Mouse (Mus musculus) midbrain, embryonic 13.5 days (tissue): ENCODE measurements around the gene Rps6ka1. TPM values are rescaled to one million over a fixed set of nuclear protein-coding genes. Genes with fewer than 3 reads are reported as not detected.

Experiments used
- ATAC-seq: fragments of 200-750 bp; cut with Nextera tagmentation; 2 replicates; pipeline ENCODE4 v1.8.0; 2017; ENCODE audit warnings: mild to moderate bottlenecking, moderate TSS enrichment, moderate library complexity
- H3K27ac ChIP-seq: fragments of 300-500 bp; sonication (generic); 2 replicates; pipeline ENCODE4 v1.5.1; 2015; ENCODE audit warnings: inconsistent platforms, mild to moderate bottlenecking, moderate library complexity
- H3K27me3 ChIP-seq: fragments of 300-500 bp; sonication (generic); 2 replicates; pipeline ENCODE4 v1.6.1; 2015; ENCODE audit warnings: mild to moderate bottlenecking, inconsistent platforms
- H3K36me3 ChIP-seq: fragments of 300-500 bp; sonication (generic); 2 replicates; pipeline ENCODE4 v1.6.1; 2015; ENCODE audit warnings: mild to moderate bottlenecking, inconsistent platforms
- H3K4me1 ChIP-seq: fragments of 300-500 bp; sonication (generic); replicated peaks from 2 replicates; pipeline ENCODE4 v1.6.1; 2015; ENCODE audit warnings: inconsistent platforms
- H3K4me2 ChIP-seq: fragments of 300-500 bp; sonication (generic); replicated peaks from 2 replicates; pipeline ENCODE4 v1.6.1; 2015; ENCODE audit warnings: moderate library complexity, mild to moderate bottlenecking, inconsistent platforms
- H3K4me3 ChIP-seq: fragments of 300-500 bp; sonication (generic); replicated peaks from 2 replicates; pipeline ENCODE4 v1.5.1; 2015; ENCODE audit warnings: mild to moderate bottlenecking, inconsistent platforms
- H3K9ac ChIP-seq: fragments of 300-500 bp; sonication (generic); replicated peaks from 2 replicates; pipeline ENCODE4 v1.6.1; 2015; ENCODE audit warnings: mild to moderate bottlenecking, inconsistent platforms
- H3K9me3 ChIP-seq: fragments of 300-500 bp; sonication (generic); 2 replicates; pipeline ENCODE4 v1.6.1; 2016; ENCODE audit warnings: mild to moderate bottlenecking, inconsistent platforms
- WGBS: fragments of 180-500 bp; shearing (Covaris S2); methylation state at CpG from one replicate; pipeline ENCODE4 v1.1.7; 2015; 5-methylcytosine and 5-hydroxymethylcytosine counted together
- polyA plus RNA-seq: library from polyadenylated mRNA; unstranded; fragments of >200 nt; fragmentation: Nextera tagmentation; extraction: Ambion mirVana; gene quantifications from 2 replicates; pipeline ENCODE4 v1.2.1, GENCODE M21; 2015

Gene Rps6ka1
- polyA plus RNA-seq, 1 experiment from 2014 or later, result 19.2 TPM

DNA sequence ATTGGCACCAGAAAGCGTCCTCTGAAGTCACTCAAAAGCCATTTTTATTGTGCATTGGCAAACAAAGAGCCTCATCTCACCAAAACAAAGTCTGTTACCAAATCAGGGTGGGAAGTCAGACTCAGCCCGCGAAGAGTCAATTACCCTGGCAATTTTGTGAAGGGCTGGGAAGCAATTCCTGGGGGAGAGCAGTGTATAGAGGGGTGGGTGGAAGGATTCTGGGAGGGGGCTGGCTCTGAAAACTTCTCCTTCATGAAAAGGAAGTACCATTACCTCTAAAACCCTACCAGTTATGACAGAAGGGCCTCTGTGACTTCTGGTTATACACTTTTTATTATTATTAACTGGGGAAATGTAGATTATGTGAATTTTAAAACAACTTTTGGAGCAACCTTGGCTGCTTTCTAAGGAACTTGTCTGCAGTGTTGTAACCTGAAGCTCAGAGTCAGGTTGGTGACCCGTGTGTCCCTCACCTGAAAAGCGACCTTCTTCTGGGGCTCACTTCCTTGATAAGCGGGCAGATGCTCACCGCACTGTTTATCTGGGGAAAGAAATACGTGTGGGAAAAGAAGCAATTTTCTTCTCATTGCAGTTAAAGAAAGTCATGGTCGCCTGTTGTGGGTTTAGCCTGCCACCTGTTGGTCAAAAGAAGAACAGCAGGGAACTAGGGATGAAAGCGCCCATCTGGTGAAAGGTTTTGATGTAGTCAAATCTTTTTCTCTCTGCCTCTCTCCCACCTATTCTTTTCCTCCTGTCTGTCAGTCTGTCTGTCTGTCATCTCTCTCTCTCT is 58.1 kb downstream of the Rps6ka1 start:
- H3K27ac ChIP-seq, result no peak overlapping the region
- peaks cover 21% of the 10 kb centered on the region for H3K4me1 ChIP-seq
- no peak for ATAC-seq
- H3K9me3 ChIP-seq, result no peaks in the 10 kb centered on the region
- H3K4me3 ChIP-seq, result no peak overlapping the region
- H3K4me2 ChIP-seq, result 0 out of 2 replicates have a peak overlapping the region, but pooled peaks have one; percentile 23
- WGBS, result 2% methylated on average over 10 of the region's 10 CpGs
- peaks cover 10% of the 10 kb centered on the region; the same call in 1 of the 2 replicates for H3K27me3 ChIP-seq
- H3K9ac ChIP-seq, result no peak overlapping the region
- no peaks in the 10 kb centered on the region for H3K36me3 ChIP-seq

DNA sequence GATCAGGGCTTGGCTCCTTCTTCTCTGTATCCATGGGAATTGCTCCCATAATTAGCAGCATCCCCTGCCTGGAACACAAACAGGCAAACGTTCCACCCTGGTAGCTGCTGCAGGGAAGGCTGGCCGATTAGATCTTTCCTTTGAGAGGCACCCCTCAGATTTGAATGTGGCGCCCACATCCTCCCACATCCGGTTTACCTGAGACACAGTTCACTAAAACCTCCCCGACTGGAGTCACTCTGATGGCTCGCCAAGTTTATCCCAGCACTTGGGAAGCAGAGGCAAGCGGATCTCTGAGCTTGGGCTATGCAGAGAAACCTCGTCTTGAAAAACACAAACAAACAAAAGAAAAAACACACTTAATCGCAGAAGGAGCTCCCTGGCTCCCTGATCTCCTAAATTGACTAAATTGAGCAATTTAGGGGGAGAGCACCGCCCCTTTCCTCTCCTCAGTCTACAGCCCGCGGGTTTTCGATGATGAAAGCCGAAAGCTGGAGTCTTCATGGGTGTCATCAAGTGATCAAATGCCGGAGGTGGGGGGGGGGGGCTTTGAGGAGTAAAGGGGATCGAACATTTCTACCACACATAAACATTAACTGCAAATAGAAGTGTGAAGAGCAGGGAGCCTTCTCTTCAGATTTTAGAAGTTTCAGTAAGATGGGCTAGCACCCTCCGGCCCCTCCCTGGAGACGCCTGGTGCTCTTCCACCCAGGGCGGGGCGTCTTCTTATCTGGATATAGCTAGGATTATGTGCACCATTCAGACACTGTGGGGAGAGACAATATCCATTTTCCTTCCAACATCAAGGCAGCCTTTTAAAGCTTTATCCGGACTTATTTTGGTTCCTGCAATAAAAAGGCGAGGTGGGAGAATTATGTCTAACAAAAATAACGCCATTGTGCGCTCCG is 59.5 kb downstream of the Rps6ka1 start:
- peak overlapping the region; percentile 23 for H3K4me2 ChIP-seq
- H3K4me3 ChIP-seq, result no peak overlapping the region
- no peak overlapping the region for H3K27ac ChIP-seq
- WGBS, result 34% methylated on average over 25 of the region's 25 CpGs
- H3K4me1 ChIP-seq, result peaks cover 21% of the 10 kb centered on the region
- H3K9me3 ChIP-seq, result no peaks in the 10 kb centered on the region
- no peak overlapping the region; the same call in 1 of the 2 replicates for H3K9ac ChIP-seq
- H3K36me3 ChIP-seq, result no peaks in the 10 kb centered on the region
- ATAC-seq, result no peak
- H3K27me3 ChIP-seq, result peaks cover 10% of the 10 kb centered on the region; the same call in 1 of the 2 replicates

DNA sequence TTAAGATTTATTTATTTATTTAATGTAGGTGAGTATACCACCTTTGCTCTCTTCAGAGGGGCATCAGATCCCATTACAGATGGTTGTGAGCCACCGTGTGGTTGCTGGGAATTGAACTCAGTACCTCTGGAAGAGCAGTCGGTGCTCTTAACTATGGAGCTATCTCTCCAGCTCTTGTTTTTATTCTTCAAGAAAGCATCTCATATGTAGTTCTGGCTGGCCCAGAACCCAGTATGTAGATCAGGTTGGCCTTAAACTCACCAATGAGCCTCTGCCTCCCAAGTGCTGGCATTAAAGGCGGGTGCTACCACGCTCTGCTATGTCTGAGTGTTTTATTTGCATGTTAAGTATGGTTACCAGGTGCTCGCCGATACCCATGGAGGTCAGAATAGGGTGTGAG is 60.2 kb downstream of the Rps6ka1 start:
- peaks cover 21% of the 10 kb centered on the region for H3K4me1 ChIP-seq

DNA sequence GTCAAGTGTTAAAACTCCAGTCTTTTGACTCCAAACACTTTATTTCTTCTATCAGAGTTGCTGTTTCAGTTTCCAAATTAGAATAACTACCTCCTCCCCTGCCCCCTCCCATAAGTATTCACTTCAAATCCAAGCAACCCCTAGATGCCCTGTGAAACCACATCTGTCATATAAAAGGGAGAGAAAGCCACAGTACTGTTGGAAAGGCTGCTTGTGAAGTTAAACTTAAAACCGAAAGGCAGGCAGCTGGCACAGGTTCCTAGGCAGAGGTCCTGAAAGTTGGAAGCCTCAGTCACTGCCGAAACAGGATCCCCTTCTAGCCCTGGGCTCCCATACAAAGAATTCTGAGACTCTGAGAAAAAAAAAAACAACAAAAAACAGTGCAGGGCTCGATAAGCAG is 61.9 kb downstream of the Rps6ka1 start:
- no peak for ATAC-seq
- WGBS, result 65% methylated on average over 3 of the region's 3 CpGs
- H3K4me2 ChIP-seq, result no peak overlapping the region
- H3K4me3 ChIP-seq, result no peak overlapping the region
- H3K27ac ChIP-seq, result no peak overlapping the region
- peaks cover 10% of the 10 kb centered on the region; the same call in 1 of the 2 replicates for H3K27me3 ChIP-seq
- no peaks in the 10 kb centered on the region for H3K36me3 ChIP-seq
- no peak overlapping the region for H3K9ac ChIP-seq
- no peaks in the 10 kb centered on the region for H3K9me3 ChIP-seq
- peaks cover 21% of the 10 kb centered on the region for H3K4me1 ChIP-seq

More for the DNA sequence above, 60.2 kb downstream of the Rps6ka1 start:
- no peak overlapping the region for H3K4me3 ChIP-seq
- H3K27me3 ChIP-seq, result peaks cover 10% of the 10 kb centered on the region; the same call in 1 of the 2 replicates
- no peak overlapping the region for H3K9ac ChIP-seq
- H3K36me3 ChIP-seq, result no peaks in the 10 kb centered on the region
- no peak overlapping the region for H3K4me2 ChIP-seq
- H3K27ac ChIP-seq, result no peak overlapping the region
- no peak for ATAC-seq
- H3K9me3 ChIP-seq, result no peaks in the 10 kb centered on the region
- 89% methylated on average over 6 of the region's 6 CpGs for WGBS

DNA sequence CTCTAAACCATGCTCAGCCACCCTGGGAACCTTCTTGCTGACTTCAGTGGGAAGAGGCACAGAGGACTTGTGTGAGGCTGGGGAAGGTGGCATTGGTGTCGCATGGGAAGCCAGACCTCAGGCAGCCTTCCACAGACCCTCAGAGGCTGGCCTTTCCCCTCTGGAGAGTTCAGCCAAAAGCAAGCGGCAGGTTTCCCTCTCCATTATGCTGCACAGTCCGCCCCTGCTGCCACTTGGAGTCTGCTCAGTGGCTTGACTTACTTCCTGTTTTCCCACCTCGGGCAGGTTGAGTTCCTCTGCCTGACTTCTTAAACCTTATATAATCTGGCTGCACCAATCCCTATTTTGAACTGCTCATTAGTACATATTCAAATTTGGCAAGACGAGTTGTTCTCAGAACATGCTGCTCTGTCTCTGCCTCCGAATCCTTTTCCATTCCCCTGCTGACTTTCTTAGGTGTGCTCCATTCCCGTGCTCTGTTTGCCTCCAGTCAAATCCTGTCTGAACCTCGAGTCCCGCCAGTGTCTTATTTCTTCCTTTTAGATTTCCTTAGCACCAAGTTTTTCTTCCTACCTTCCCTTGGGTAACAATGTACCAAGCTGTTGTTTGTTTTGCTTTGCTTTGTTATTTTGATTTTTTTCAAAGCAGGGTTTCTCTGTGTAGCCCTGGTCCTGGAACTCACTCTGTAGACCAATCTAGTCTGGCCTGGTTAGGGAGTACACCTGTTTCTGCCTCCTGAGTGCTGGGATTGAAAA is 66.6 kb downstream of the Rps6ka1 start:
- Histone ChIP-seq H3K9me3 (no peaks in the 10 kb centered on the region), H3K27me3 (0 out of 2 replicates have a peak, but pooled peaks cover 4% of the 10 kb centered on the region), H3K4me3 (no peak overlapping the region), H3K9ac (no peak overlapping the region), H3K27ac (0 out of 2 replicates have a peak overlapping the region, but pooled peaks have one; percentile 30), H3K4me2 (no peak overlapping the region), H3K4me1 (peaks cover 10% of the 10 kb centered on the region), H3K36me3 (no peaks in the 10 kb centered on the region)
- ATAC-seq, result no peak
- WGBS, result 45% methylated on average over 9 of the region's 9 CpGs

DNA sequence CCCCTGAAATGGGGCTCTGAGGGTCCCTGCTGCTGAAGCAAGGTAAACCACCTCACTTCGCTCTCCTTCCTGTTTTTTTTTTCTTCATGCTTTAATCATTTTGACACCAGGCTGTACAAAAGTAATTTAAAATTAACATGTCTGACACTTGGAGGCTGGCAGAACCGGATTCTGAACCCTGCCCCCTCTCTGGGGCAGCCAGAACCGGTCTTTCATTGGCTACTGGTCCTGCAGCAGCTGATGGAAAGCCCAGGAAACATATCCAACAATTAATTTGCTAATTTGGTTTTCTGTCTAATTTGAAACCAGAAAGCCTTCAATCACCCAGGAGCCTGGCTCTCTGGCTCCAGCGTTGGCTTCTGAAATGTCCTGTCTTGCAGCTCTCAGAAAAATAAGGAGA is 67.4 kb downstream of the Rps6ka1 start:
- no peaks in the 10 kb centered on the region for H3K36me3 ChIP-seq
- whole genome bisulfite sequencing, result 52% methylated on average over 4 of the region's 4 CpGs
- H3K4me3 ChIP-seq, result no peak overlapping the region
- 0 out of 2 replicates have a peak, but pooled peaks cover 8% of the 10 kb centered on the region for H3K27me3 ChIP-seq
- no peak overlapping the region for H3K27ac ChIP-seq
- no peak overlapping the region for H3K4me2 ChIP-seq
- ATAC-seq, result no peak
- H3K4me1 ChIP-seq, result peaks cover 19% of the 10 kb centered on the region
- H3K9ac ChIP-seq, result no peak overlapping the region
- no peaks in the 10 kb centered on the region for H3K9me3 ChIP-seq

DNA sequence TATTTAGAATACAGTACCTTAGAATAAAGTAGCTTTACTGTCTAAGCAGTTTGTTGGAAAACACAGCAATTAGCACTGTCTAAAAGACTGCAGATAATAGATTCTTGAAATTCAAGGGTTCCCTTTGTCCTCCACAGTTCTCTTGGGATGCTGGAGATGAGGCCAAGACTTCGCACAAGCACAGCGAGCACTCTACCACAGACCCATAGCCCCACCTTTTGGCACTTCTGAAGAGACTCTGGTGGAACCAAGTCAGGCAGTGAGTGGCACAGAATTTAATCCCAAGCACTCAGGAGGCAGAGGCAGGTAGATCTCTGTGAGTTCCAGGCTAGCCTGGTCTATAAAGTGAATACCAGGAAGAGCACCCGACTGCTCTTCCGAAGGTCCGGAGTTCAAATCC is 70.2 kb downstream of the Rps6ka1 start:
- Histone ChIP-seq H3K9ac (no peak overlapping the region), H3K4me3 (no peak overlapping the region), H3K9me3 (no peaks in the 10 kb centered on the region), H3K27ac (no peak overlapping the region), H3K27me3 (0 out of 2 replicates have a peak, but pooled peaks cover 8% of the 10 kb centered on the region), H3K4me1 (peaks cover 26% of the 10 kb centered on the region), H3K36me3 (no peaks in the 10 kb centered on the region), H3K4me2 (no peak overlapping the region)
- 91% methylated on average over 5 of the region's 5 CpGs for WGBS
- no peak for ATAC-seq

DNA sequence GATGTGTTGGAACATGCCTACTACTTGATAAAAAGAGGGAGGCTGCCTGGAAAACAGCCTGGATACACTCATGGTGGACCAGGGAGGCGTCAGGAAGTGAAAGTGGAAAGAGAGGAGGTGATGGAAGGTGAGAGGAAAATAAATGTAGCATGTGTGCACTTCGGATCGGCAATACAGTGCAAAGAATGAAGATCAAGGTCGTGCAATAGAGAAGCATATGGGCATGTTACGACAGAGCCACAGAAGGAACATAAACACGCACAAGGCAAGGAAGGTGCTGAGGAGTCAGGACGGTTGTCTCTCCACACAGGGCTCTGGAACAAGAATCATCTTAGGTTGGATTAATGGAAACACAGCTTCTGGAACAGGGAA is 71.1 kb downstream of the Rps6ka1 start:
- Histone ChIP-seq H3K36me3 (no peaks in the 10 kb centered on the region), H3K4me2 (peak overlapping the region; percentile 9; the same call in 1 of the 2 replicates), H3K27ac (no peak overlapping the region), H3K9me3 (no peaks in the 10 kb centered on the region), H3K9ac (no peak overlapping the region), H3K27me3 (0 out of 2 replicates have a peak, but pooled peaks cover 8% of the 10 kb centered on the region), H3K4me1 (peaks cover 26% of the 10 kb centered on the region), H3K4me3 (no peak overlapping the region)
- 25% methylated on average over 7 of the region's 7 CpGs for WGBS
- no peak for ATAC-seq

DNA sequence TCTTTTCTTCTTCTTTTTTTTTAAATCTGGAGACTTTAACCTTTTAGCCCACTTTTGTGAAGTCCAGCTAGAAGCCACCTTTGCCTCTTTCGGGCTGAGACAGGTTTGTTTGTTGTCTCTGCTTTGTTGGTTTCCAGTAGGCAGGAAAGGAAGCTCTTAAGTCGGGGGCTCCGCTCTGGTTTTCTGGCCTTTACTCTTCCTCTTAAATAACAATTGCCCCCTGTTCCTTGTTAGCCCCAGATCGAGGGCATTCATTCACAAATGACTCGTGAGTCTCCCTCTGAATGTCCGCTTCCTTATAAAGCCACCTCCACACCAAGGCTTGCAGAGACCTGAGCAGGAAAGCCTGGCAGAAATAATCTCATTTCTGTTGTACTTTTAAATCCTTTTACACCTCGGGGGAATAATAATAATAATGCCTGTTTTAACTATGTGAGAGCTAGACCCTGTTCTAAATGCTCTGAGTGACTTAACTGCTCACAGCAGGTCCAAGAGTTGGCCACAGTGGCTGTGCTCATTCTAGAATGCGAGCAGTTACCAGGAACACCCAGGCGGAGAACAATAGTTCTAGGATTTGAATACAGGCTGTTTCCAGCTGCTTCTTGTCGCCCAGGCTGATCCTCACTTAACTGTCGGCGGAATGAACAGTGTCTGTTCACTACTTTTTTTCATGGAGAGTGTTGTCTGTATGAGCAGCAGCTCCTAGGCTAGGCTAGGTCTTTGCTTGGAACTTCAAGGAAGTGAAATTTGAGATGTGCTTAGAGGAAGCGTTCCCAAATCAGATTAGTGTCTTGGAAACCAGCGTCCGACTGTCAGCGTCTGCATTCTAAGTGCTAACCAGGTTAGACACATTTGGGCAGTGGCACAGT is 71.7 kb downstream of the Rps6ka1 start:
- Histone ChIP-seq H3K4me3 (no peak overlapping the region), H3K9ac (no peak overlapping the region), H3K4me2 (peak overlapping the region; percentile 9; the same call in 1 of the 2 replicates), H3K27me3 (0 out of 2 replicates have a peak, but pooled peaks cover 8% of the 10 kb centered on the region), H3K4me1 (peaks cover 26% of the 10 kb centered on the region), H3K36me3 (no peaks in the 10 kb centered on the region), H3K27ac (no peak overlapping the region; the same call in 1 of the 2 replicates), H3K9me3 (no peaks in the 10 kb centered on the region)
- WGBS, result 4% methylated on average over 16 of the region's 16 CpGs
- no peak for ATAC-seq

DNA sequence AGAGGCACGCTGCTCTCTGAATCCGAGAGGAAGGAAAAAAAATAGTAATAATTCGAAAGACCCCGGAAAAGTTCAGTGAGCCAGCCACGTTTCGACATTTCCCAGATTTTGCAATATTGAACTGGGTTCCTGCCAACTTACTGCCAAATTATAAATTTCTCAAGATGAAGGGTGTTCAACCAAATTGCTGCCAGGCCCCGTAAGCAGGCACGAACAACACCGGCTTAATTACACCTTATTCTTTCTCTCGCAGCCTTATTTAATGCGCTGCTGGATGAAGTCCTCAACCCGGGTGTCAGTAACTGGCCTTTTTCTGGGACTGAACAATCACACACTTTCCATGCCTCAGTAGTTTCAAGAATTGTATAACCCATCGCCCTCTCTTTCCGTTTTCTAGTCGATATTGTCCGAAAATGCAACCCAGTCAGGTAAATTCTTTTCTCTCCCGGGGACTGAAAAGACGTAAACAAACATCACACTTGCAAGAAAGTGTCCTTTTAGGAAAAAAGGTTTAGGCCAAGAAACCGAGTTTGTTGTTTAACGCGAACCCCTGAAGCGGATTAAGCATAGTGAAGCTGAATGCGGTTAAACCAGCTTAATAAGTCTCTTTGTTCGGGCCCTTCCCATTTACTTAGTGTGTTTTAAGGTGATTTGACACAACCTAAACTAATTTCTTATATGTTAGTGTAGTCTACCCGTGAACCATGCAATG is 72.6 kb downstream of the Rps6ka1 start:
- peaks cover 23% of the 10 kb centered on the region for H3K4me1 ChIP-seq
- H3K9ac ChIP-seq, result peak overlapping the region; percentile 79
- WGBS, result 3% methylated on average over 25 of the region's 25 CpGs
- H3K4me3 ChIP-seq, result peak overlapping the region; percentile 67
- no peak for ATAC-seq
- no peaks in the 10 kb centered on the region for H3K9me3 ChIP-seq
- no peaks in the 10 kb centered on the region for H3K36me3 ChIP-seq
- 0 out of 2 replicates have a peak, but pooled peaks cover 8% of the 10 kb centered on the region for H3K27me3 ChIP-seq
- peak overlapping the region; percentile 98 for H3K27ac ChIP-seq
- H3K4me2 ChIP-seq, result peak overlapping the region; percentile 61
